Comparison of ENCODE assay signal across 8 mouse cellular contexts in the genomic region with DNA sequence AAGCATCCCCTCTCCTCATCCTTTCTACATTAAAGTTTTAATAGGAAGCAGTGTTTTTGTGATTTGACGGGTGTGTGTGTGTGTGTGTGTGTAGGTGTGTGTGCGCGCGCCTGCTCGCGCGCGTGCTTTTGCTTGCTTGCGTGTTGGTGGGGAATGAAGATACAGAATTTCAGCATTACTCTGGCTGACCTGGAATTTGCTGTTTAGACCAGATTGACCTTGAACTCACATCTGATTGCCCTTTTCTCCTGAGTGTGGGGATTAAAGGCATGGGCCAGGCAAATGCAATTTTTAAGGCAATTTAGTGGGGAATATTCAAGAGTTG. TPM values are rescaled to one million over a fixed set of nuclear protein-coding genes. Genes with fewer than 3 reads are reported as not detected.
A peak's percentile ranks its signal among the peaks of the same experiment; 100 is the strongest.
DNase-seq lines count a peak whose midpoint lies in the region; ATAC-seq and TF ChIP-seq lines count a peak whose summit lies in the region.

No protein-coding gene starts in this region.

- peak overlapping the region; percentile 79 for H3ac ChIP-seq in myocyte (ENCODE audit: control insufficient read depth, insufficient read length)

- no peaks in the 10 kb centered on the region for H3K9me3 ChIP-seq in embryonic facial prominence, embryonic 12.5 days
- no peaks in the 10 kb centered on the region for H3K9me3 ChIP-seq in hindbrain, postnatal 0 days (ENCODE audit: low read length)

- peak overlapping the region; percentile 99 for H3K27ac ChIP-seq in layer of hippocampus, adult 2 months
- peak overlapping the region; percentile 96 for H3K27ac ChIP-seq in embryonic facial prominence, embryonic 12.5 days
- H3K27ac ChIP-seq in hindbrain, postnatal 0 days, result peak overlapping the region; percentile 93

- no peak for TF ChIP-seq CTCF in layer of hippocampus, adult 2 months (conservative IDR thresholded peaks at IDR 0.05)
- no peak for TF ChIP-seq CTCF in hindbrain, postnatal 0 days (IDR thresholded peaks at IDR 0.05; ENCODE audit: low read depth)

- H3K36me3 ChIP-seq in embryonic facial prominence, embryonic 12.5 days, result peaks cover 4% of the 10 kb centered on the region; the same call in 1 of the 2 replicates
- H3K36me3 ChIP-seq in hindbrain, postnatal 0 days (ENCODE audit: insufficient read depth, low read length), result no peaks in the 10 kb centered on the region
- no peaks in the 10 kb centered on the region for H3K36me3 ChIP-seq in myocyte (ENCODE audit: control insufficient read depth, insufficient read depth)

- peak overlapping the region; percentile 93 for H3K4me3 ChIP-seq in layer of hippocampus, adult 2 months
- H3K4me3 ChIP-seq in embryonic facial prominence, embryonic 12.5 days, result peak overlapping the region; percentile 71
- H3K4me3 ChIP-seq in hindbrain, postnatal 0 days (ENCODE audit: low read length), result peak overlapping the region; percentile 64
- peak overlapping the region; percentile 83 for H3K4me3 ChIP-seq in myocyte

- WGBS in embryonic facial prominence, embryonic 12.5 days, result 3% methylated on average over 9 of the region's 9 CpGs
- under 1% methylated on average over 9 of the region's 9 CpGs for WGBS in hindbrain, postnatal 0 days

- no peak for TF ChIP-seq POLR2A in myocyte (IDR thresholded peaks at IDR 0.05; ENCODE audit: insufficient read length, low read depth)

- peak overlapping the region; percentile 63 for H3K4me2 ChIP-seq in embryonic facial prominence, embryonic 12.5 days (replicated peaks)
- H3K4me2 ChIP-seq in hindbrain, postnatal 0 days (ENCODE audit: low read depth, low read length), result peak overlapping the region; percentile 86
- peak overlapping the region; percentile 63 for H3K4me2 ChIP-seq in myocyte (ENCODE audit: low read depth)

- H3K27me3 ChIP-seq in embryonic facial prominence, embryonic 12.5 days, result no peaks in the 10 kb centered on the region
- no peaks in the 10 kb centered on the region for H3K27me3 ChIP-seq in hindbrain, postnatal 0 days (ENCODE audit: insufficient read depth, low read length)
- H3K27me3 ChIP-seq in myocyte (ENCODE audit: control insufficient read depth, insufficient read depth, insufficient read length), result no peaks in the 10 kb centered on the region

- H3K9ac ChIP-seq in embryonic facial prominence, embryonic 12.5 days, result peak overlapping the region; percentile 77; the same call in 1 of the 2 replicates
- peak overlapping the region; percentile 81 for H3K9ac ChIP-seq in hindbrain, postnatal 0 days (replicated peaks; ENCODE audit: low read length)

- intact Hi-C loops in left cerebral cortex, postnatal 10 days (cut with DNase I), result no loop called here

- no peak for ATAC-seq in embryonic facial prominence, embryonic 12.5 days (ENCODE audit: insufficient number of reproducible peaks, insufficient read depth, low FRiP score, low TSS enrichment)
- no peak for ATAC-seq in hindbrain, postnatal 0 days

- no peaks in the 10 kb centered on the region for H3K79me2 ChIP-seq in myocyte (ENCODE audit: control insufficient read depth, insufficient read depth)

- H3K4me1 ChIP-seq in embryonic facial prominence, embryonic 12.5 days, result 0 out of 2 replicates have a peak, but pooled peaks cover 2% of the 10 kb centered on the region
- 0 out of 2 replicates have a peak, but pooled peaks cover 3% of the 10 kb centered on the region for H3K4me1 ChIP-seq in hindbrain, postnatal 0 days (ENCODE audit: insufficient read depth, low read length)

- no peak for DNase-seq in layer of hippocampus, adult 2 months (ENCODE audit: low spot score in 2 of 2)
- no peak for DNase-seq in layer of hippocampus, adult 18-20 months (ENCODE audit: low spot score in 2 of 2)
- DNase-seq in hindbrain, postnatal 0 days (ENCODE audit: low spot score), result no peak
- DNase-seq in left cerebral cortex, postnatal 10 days (ENCODE audit: extremely low spot score in 1 of 2, low spot score in 2 of 2), result no peak
- no peak for DNase-seq in adrenal gland, adult 2 months
- DNase-seq in gastrocnemius, adult 8-10 months (ENCODE audit: low spot score in 2 of 2), result no peak

TF ChIP-seq in myocyte, 11 proteins besides CTCF, POLR2A, EP300 and RAD21:
- TF ChIP-seq MYOG (IDR thresholded peaks at IDR 0.05; ENCODE audit: control insufficient read depth in 1 of 3, insufficient read depth in 1 of 3, insufficient read length in 2 of 3, low read depth in 2 of 3) (no peak), REST (IDR thresholded peaks at IDR 0.05; ENCODE audit: insufficient read depth, insufficient read length) (no peak), MAX (IDR thresholded peaks at IDR 0.05; ENCODE audit: low read depth) (no peak), TCF12 (IDR thresholded peaks at IDR 0.05; ENCODE audit: insufficient read depth, poor library complexity, severe bottlenecking) (no peak), E2F4 (IDR thresholded peaks at IDR 0.05; ENCODE audit: insufficient read depth) (no peak), SRF (IDR thresholded peaks at IDR 0.05; ENCODE audit: control insufficient read depth, insufficient read length, low read depth) (no peak), USF1 (IDR thresholded peaks at IDR 0.05; ENCODE audit: low read depth) (no peak), POLR2AphosphoS2 (IDR thresholded peaks at IDR 0.05; ENCODE audit: insufficient read length, low read depth) (no peak), MYOD1 (IDR thresholded peaks at IDR 0.05; ENCODE audit: control insufficient read depth in 1 of 3, insufficient read length in 2 of 3, low read depth in 2 of 3) (no peak), TCF3 (IDR thresholded peaks at IDR 0.05; ENCODE audit: insufficient read length, low read depth) (no peak), CEBPB (IDR thresholded peaks at IDR 0.05; ENCODE audit: insufficient read depth, poor library complexity, severe bottlenecking) (no peak)

RNA-seq across cellular contexts. Expression of gene Fmc1, which starts 2.0 kb away (rescaled TPM):
- total RNA-seq in layer of hippocampus, adult 2 months (2021), result 10 to 100 TPM; 58.3 to 62.0 TPM
- total RNA-seq in layer of hippocampus, adult 18-20 months (2021), result 10 to 100 TPM; 52.9 to 55.7 TPM
- polyA plus RNA-seq in embryonic facial prominence, embryonic 12.5 days (2016; fragmentation: Nextera tagmentation; extraction: Ambion mirVana), result 94.9 and 102 TPM in 2 replicates
- total RNA-seq in hindbrain, postnatal 0 days (2014; rRNA removed), result 22.5 and 55.8 TPM in 2 replicates
- polyA plus RNA-seq in hindbrain, postnatal 0 days (2015; fragmentation: Nextera tagmentation; extraction: Ambion mirVana), result 256 and 260 TPM in 2 replicates
- polyA plus RNA-seq in myocyte (2012; fragmentation: generic; extraction: Trizol), result 110 TPM
- 10 to 100 TPM; 53.2 to 61.3 TPM for total RNA-seq in left cerebral cortex, postnatal 10 days (2021)
- 100 to 1,000 TPM in 1 of 2 experiments, 10 to 100 TPM in 1; 82.5 to 132 TPM for total RNA-seq in adrenal gland, adult 2 months (2021)
- 564 and 655 TPM in 2 replicates for polyA plus RNA-seq in adrenal gland, adult 2 months (2012; rRNA removed)
- total RNA-seq in gastrocnemius, adult 8-10 months (2022), result 100 to 1,000 TPM; 140 to 186 (median 166) TPM

RNA-seq across cellular contexts. Expression of gene Luc7l2, which starts 15.8 kb away (rescaled TPM):
- total RNA-seq in layer of hippocampus, adult 2 months (2021), result 100 to 1,000 TPM; 196 to 219 TPM
- total RNA-seq in layer of hippocampus, adult 18-20 months (2021), result 100 to 1,000 TPM; 153 to 160 TPM
- polyA plus RNA-seq in embryonic facial prominence, embryonic 12.5 days (2016; fragmentation: Nextera tagmentation; extraction: Ambion mirVana), result 57.0 and 62.0 TPM in 2 replicates
- total RNA-seq in hindbrain, postnatal 0 days (2014; rRNA removed), result 45.0 and 54.3 TPM in 2 replicates
- 36.7 and 44.4 TPM in 2 replicates for polyA plus RNA-seq in hindbrain, postnatal 0 days (2015; fragmentation: Nextera tagmentation; extraction: Ambion mirVana)
- 21.1 TPM for polyA plus RNA-seq in myocyte (2012; fragmentation: generic; extraction: Trizol)
- 100 to 1,000 TPM; 164 to 172 TPM for total RNA-seq in left cerebral cortex, postnatal 10 days (2021)
- total RNA-seq in adrenal gland, adult 2 months (2021), result 100 to 1,000 TPM; 121 to 164 TPM
- 34.1 and 34.9 TPM in 2 replicates for polyA plus RNA-seq in adrenal gland, adult 2 months (2012; rRNA removed)
- total RNA-seq in gastrocnemius, adult 8-10 months (2022), result 100 to 1,000 TPM in 2 of 4 experiments, 10 to 100 TPM in 2; 85.1 to 106 (median 96.3) TPM
